Mouse (Mus musculus): ENCODE results near the gene Mrc1.

Gene Mrc1

GRCm38 (mm10) chr2:14239151-14239550 is 10.0 kb downstream of the Mrc1 start:
- DNase-seq (ENCODE audit: extremely low read depth, insufficient read length, low spot score): no peak

- no peak for DNase-seq (ENCODE audit: extremely low read depth, insufficient read length, low spot score)
Measured at GRCm38 (mm10) chr2:14244157-14244556, 15.0 kb downstream of the Mrc1 start.

- DNase-seq (ENCODE audit: extremely low read depth, insufficient read length, low spot score): peak; percentile 6
Measured at GRCm38 (mm10) chr2:14244668-14245067, 15.5 kb downstream of the Mrc1 start.

- DNase-seq (ENCODE audit: extremely low read depth, insufficient read length, low spot score): no peak
Measured at GRCm38 (mm10) chr2:14249839-14250564, 20.8 kb downstream of the Mrc1 start.

- no peak for DNase-seq (ENCODE audit: extremely low read depth, insufficient read length, low spot score)
Measured at GRCm38 (mm10) chr2:14251938-14252337, 22.7 kb downstream of the Mrc1 start.

GRCm38 (mm10) chr2:14258345-14258850 is 29.2 kb downstream of the Mrc1 start:
- DNase-seq (ENCODE audit: extremely low read depth, insufficient read length, low spot score): no peak

- DNase-seq (ENCODE audit: extremely low read depth, insufficient read length, low spot score): no peak
Measured at GRCm38 (mm10) chr2:14262090-14262489, 32.9 kb downstream of the Mrc1 start.

- no peak for DNase-seq (ENCODE audit: extremely low read depth, insufficient read length, low spot score)
Measured at GRCm38 (mm10) chr2:14269160-14269559, 40.0 kb downstream of the Mrc1 start.

GRCm38 (mm10) chr2:14272088-14272487 is 42.9 kb downstream of the Mrc1 start:
- no peak for DNase-seq (ENCODE audit: extremely low read depth, insufficient read length, low spot score)

- DNase-seq (ENCODE audit: extremely low read depth, insufficient read length, low spot score): no peak
Measured at GRCm38 (mm10) chr2:14275796-14276195, 46.6 kb downstream of the Mrc1 start.

GRCm38 (mm10) chr2:14279256-14279655 is 50.1 kb downstream of the Mrc1 start:
- DNase-seq (ENCODE audit: extremely low read depth, insufficient read length, low spot score): no peak

- DNase-seq (ENCODE audit: extremely low read depth, insufficient read length, low spot score): no peak
Measured at GRCm38 (mm10) chr2:14279795-14280194, 50.6 kb downstream of the Mrc1 start.

GRCm38 (mm10) chr2:14295334-14295733 is 66.1 kb downstream of the Mrc1 start:
- DNase-seq (ENCODE audit: extremely low read depth, insufficient read length, low spot score): peak; percentile 39

GRCm38 (mm10) chr2:14312505-14313380 is 83.6 kb downstream of the Mrc1 start:
- DNase-seq (ENCODE audit: extremely low read depth, insufficient read length, low spot score): no peak

- DNase-seq (ENCODE audit: extremely low read depth, insufficient read length, low spot score): no peak
Measured at GRCm38 (mm10) chr2:14315113-14315512, 85.9 kb downstream of the Mrc1 start.

GRCm38 (mm10) chr2:14341652-14342308 is 112.6 kb downstream of the Mrc1 start:
- DNase-seq (ENCODE audit: extremely low read depth, insufficient read length, low spot score): peak; percentile 4

GRCm38 (mm10) chr2:14342309-14342839 is 113.2 kb downstream of the Mrc1 start:
- DNase-seq (ENCODE audit: extremely low read depth, insufficient read length, low spot score): no peak

Measured in 3134 (cell line).